Mouse (Mus musculus): ENCODE results near the gene Cacna2d1. TPM values are rescaled to one million over a fixed set of nuclear protein-coding genes. Genes with fewer than 3 reads are reported as not detected.

Gene Cacna2d1
- polyA plus RNA-seq, 2 experiments, result 0.20 to 0.22 TPM

GRCm38 (mm10) chr5:16086979-16087902 is 152.8 kb downstream of the Cacna2d1 start:
- ATAC-seq (ENCODE audit: insufficient read depth), result no peak
- WGBS (ENCODE audit: insufficient replicate concordance), result 67% methylated on average over 10 of the region's 10 CpGs

DNA sequence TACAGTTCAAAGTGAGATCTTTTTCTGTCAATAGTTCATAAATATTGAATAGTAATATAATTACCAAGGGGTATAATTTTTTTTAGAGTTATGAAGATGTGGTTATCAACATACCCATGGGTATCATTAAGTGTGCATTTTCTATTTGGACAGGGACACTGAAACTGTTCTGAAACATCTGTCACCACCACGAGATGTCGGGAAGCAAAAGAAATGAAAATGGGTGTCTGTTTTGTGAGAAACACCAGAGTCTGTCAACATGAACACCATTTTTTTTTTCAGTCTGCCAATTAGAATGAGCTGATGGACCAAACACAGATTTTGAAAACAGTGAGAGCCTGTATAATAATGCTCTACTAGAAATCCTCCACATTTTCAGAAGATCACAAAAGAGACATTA is 153.5 kb downstream of the Cacna2d1 start:
- no peaks in the 10 kb centered on the region for H3K27me3 ChIP-seq (ENCODE audit: control insufficient read depth, insufficient read depth, low read length)
- H3K9ac ChIP-seq (replicated peaks), result no peak overlapping the region
- TF ChIP-seq CTCF (IDR thresholded peaks at IDR 0.05; ENCODE audit: low read depth) (no peak), EP300 (IDR thresholded peaks at IDR 0.05; ENCODE audit: low read depth) (no peak)
- WGBS (ENCODE audit: insufficient replicate concordance), result 55% methylated on average over 2 of the region's 2 CpGs
- H3K9me3 ChIP-seq (ENCODE audit: control insufficient read depth, low read length), result no peaks in the 10 kb centered on the region
- H3K36me3 ChIP-seq (replicated peaks; ENCODE audit: control insufficient read depth, insufficient read depth, low read depth), result no peaks in the 10 kb centered on the region
- H3K27ac ChIP-seq, result no peak overlapping the region
- H3K4me2 ChIP-seq (ENCODE audit: low read depth), result no peak overlapping the region
- H3K4me3 ChIP-seq (ENCODE audit: insufficient read depth in 1 of 2, low read depth in 2 of 2, low read length in 2 of 2), result no peak overlapping the region
- ATAC-seq (ENCODE audit: insufficient read depth), result no peak
- DNase-seq (ENCODE audit: low read depth in 3 of 3, low spot score in 3 of 3), result no peak
- H3K4me1 ChIP-seq (replicated peaks; ENCODE audit: control insufficient read depth in 2 of 2, insufficient read depth in 2 of 2, low read length in 1 of 2), result no peaks in the 10 kb centered on the region

More at GRCm38 (mm10) chr5:16086979-16087902, 152.8 kb downstream of the Cacna2d1 start:
- H3K27me3 ChIP-seq (ENCODE audit: control insufficient read depth, insufficient read depth, low read length), result no peaks in the 10 kb centered on the region
- H3K36me3 ChIP-seq (replicated peaks; ENCODE audit: control insufficient read depth, insufficient read depth, low read depth), result no peaks in the 10 kb centered on the region
- no peak overlapping the region for H3K4me3 ChIP-seq (ENCODE audit: insufficient read depth in 1 of 2, low read depth in 2 of 2, low read length in 2 of 2)
- H3K4me2 ChIP-seq (ENCODE audit: low read depth), result no peak overlapping the region
- H3K4me1 ChIP-seq (replicated peaks; ENCODE audit: control insufficient read depth in 2 of 2, insufficient read depth in 2 of 2, low read length in 1 of 2), result no peaks in the 10 kb centered on the region
- H3K9ac ChIP-seq (replicated peaks), result no peak overlapping the region
- TF ChIP-seq EP300 (IDR thresholded peaks at IDR 0.05; ENCODE audit: low read depth) (no peak), CTCF (IDR thresholded peaks at IDR 0.05; ENCODE audit: low read depth) (no peak)
- DNase-seq (ENCODE audit: low read depth in 3 of 3, low spot score in 3 of 3), result no peak
- H3K27ac ChIP-seq, result no peak overlapping the region
- no peaks in the 10 kb centered on the region for H3K9me3 ChIP-seq (ENCODE audit: control insufficient read depth, low read length)

DNA sequence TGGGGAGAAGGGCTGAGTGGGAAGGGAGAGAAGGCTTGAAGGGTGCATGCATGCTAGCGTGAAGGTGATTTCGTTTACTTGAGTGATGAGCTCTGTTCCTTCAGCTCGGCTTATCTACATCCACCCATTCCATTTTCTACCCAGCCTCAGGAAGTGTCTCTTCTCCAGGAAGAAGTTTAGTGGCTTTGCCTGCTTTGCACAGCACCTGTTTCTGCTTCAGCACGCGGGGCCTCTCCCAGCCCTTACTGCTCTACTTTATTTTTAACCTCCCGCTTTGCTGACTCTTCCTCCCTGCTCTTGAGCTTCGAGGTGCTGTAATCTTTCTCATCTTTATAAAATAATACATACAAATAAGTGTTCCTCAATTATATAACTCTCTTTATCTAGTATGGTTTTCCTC is 158.0 kb downstream of the Cacna2d1 start:
- Histone ChIP-seq H3K9ac (replicated peaks) (no peak overlapping the region), H3K4me1 (replicated peaks; ENCODE audit: control insufficient read depth in 2 of 2, insufficient read depth in 2 of 2, low read length in 1 of 2) (no peaks in the 10 kb centered on the region), H3K27ac (no peak overlapping the region), H3K9me3 (ENCODE audit: control insufficient read depth, low read length) (no peaks in the 10 kb centered on the region), H3K36me3 (replicated peaks; ENCODE audit: control insufficient read depth, insufficient read depth, low read depth) (no peaks in the 10 kb centered on the region), H3K27me3 (ENCODE audit: control insufficient read depth, insufficient read depth, low read length) (no peaks in the 10 kb centered on the region), H3K4me3 (ENCODE audit: insufficient read depth in 1 of 2, low read depth in 2 of 2, low read length in 2 of 2) (no peak overlapping the region), H3K4me2 (ENCODE audit: low read depth) (no peak overlapping the region)
- ATAC-seq (ENCODE audit: insufficient read depth) (no peak), DNase-seq (ENCODE audit: low read depth in 3 of 3, low spot score in 3 of 3) (no peak)
- WGBS (ENCODE audit: insufficient replicate concordance), result 19% methylated on average over 7 of the region's 7 CpGs
- TF ChIP-seq CTCF (IDR thresholded peaks at IDR 0.05; ENCODE audit: low read depth) (no peak), EP300 (IDR thresholded peaks at IDR 0.05; ENCODE audit: low read depth) (no peak)

- Histone ChIP-seq H3K36me3 (replicated peaks; ENCODE audit: control insufficient read depth, insufficient read depth, low read depth) (no peaks in the 10 kb centered on the region), H3K27ac (no peak overlapping the region), H3K9ac (replicated peaks) (no peak overlapping the region), H3K4me2 (ENCODE audit: low read depth) (no peak overlapping the region), H3K27me3 (ENCODE audit: control insufficient read depth, insufficient read depth, low read length) (no peaks in the 10 kb centered on the region), H3K9me3 (ENCODE audit: control insufficient read depth, low read length) (no peaks in the 10 kb centered on the region), H3K4me3 (ENCODE audit: insufficient read depth in 1 of 2, low read depth in 2 of 2, low read length in 2 of 2) (no peak overlapping the region), H3K4me1 (replicated peaks; ENCODE audit: control insufficient read depth in 2 of 2, insufficient read depth in 2 of 2, low read length in 1 of 2) (no peaks in the 10 kb centered on the region)
- WGBS (ENCODE audit: insufficient replicate concordance), result 68% methylated on average over 11 of the region's 11 CpGs
- no peak for TF ChIP-seq CTCF (IDR thresholded peaks at IDR 0.05; ENCODE audit: low read depth)
- TF ChIP-seq EP300 (IDR thresholded peaks at IDR 0.05; ENCODE audit: low read depth), result no peak
- DNase-seq (ENCODE audit: low read depth in 3 of 3, low spot score in 3 of 3), result no peak
- no peak for ATAC-seq (ENCODE audit: insufficient read depth)
These were observed 158.7 kb downstream of the Cacna2d1 start for GRCm38 (mm10) chr5:16093071-16093693.

DNA sequence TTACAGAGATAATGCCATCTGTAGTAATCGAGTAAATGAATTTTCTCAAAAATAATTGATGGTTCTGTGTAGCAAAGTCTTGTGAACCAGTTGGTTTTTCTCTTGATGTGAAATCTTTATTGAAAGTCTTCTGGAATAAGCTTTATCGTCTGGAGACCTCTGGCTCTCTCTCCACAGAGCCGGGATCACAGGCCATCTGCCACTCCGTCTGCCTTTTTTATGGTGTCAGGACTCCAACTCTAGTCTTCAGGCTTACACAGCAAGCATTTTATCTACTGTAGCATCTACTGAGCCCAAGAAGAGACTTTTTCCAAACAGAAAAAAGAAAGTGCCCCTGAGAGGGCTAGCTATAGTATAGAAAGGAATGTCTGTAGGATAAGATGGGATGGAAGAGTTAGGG is 160.9 kb downstream of the Cacna2d1 start:
- DNase-seq (ENCODE audit: low read depth in 3 of 3, low spot score in 3 of 3) (no peak), ATAC-seq (ENCODE audit: insufficient read depth) (no peak)
- TF ChIP-seq EP300 (IDR thresholded peaks at IDR 0.05; ENCODE audit: low read depth), result no peak
- no peak for TF ChIP-seq CTCF (IDR thresholded peaks at IDR 0.05; ENCODE audit: low read depth)
- Histone ChIP-seq H3K4me1 (replicated peaks; ENCODE audit: control insufficient read depth in 2 of 2, insufficient read depth in 2 of 2, low read length in 1 of 2) (no peaks in the 10 kb centered on the region), H3K27ac (no peak overlapping the region), H3K4me2 (ENCODE audit: low read depth) (no peak overlapping the region), H3K4me3 (ENCODE audit: insufficient read depth in 1 of 2, low read depth in 2 of 2, low read length in 2 of 2) (no peak overlapping the region), H3K27me3 (ENCODE audit: control insufficient read depth, insufficient read depth, low read length) (no peaks in the 10 kb centered on the region), H3K9me3 (ENCODE audit: control insufficient read depth, low read length) (no peaks in the 10 kb centered on the region), H3K36me3 (replicated peaks; ENCODE audit: control insufficient read depth, insufficient read depth, low read depth) (no peaks in the 10 kb centered on the region), H3K9ac (replicated peaks) (no peak overlapping the region)
- 57% methylated on average over 4 of the region's 4 CpGs for WGBS (ENCODE audit: insufficient replicate concordance)

All from liver, embryonic 14.5 days (tissue).